Mouse (Mus musculus) spleen, adult 10 weeks (tissue): ENCODE results near the gene Clic1. TPM values are rescaled to one million over a fixed set of nuclear protein-coding genes. Genes with fewer than 3 reads are reported as not detected.

ENCODE experiments used
- polyA plus RNA-seq: library from polyadenylated mRNA; stranded (reverse); fragments of 350-450 nt; fragmentation: Illumina TruSeq; extraction: RNeasy Lipid Tissue Mini Kit (QIAGEN cat#74804); gene quantifications from one replicate; pipeline ENCODE4 v1.2.3, GENCODE M21; 2015; ENCODE audit warnings: low replicate concordance; ENCODE audit not compliant: insufficient read depth

Clic1 gene
- polyA plus RNA-seq, 1 experiment from 2014 or later = 228 TPM

Other genes with a start within 250 kb of the Clic1 start
- gene Cyp21a1, start 245.4 kb upstream of the Clic1 start, polyA plus RNA-seq = 1.4 TPM
- 32.1 TPM for gene Stk19, start 213.0 kb upstream of the Clic1 start, polyA plus RNA-seq
- 22.4 TPM for gene Dxo, start 212.9 kb upstream of the Clic1 start, polyA plus RNA-seq
- 31.3 TPM for gene Skiv2l, start 199.8 kb upstream of the Clic1 start, polyA plus RNA-seq
- 16.3 TPM for gene Nelfe, start 199.6 kb upstream of the Clic1 start, polyA plus RNA-seq
- 101 TPM for gene Cfb, start 187.4 kb upstream of the Clic1 start, polyA plus RNA-seq
- gene Zbtb12, start 170.5 kb upstream of the Clic1 start, polyA plus RNA-seq = 3.5 TPM
- not detected for gene Gm20547, start 167.9 kb upstream of the Clic1 start, polyA plus RNA-seq
- 38.7 TPM for gene C2, start 151.7 kb upstream of the Clic1 start, polyA plus RNA-seq
- 55.6 TPM for gene Ehmt2, start 151.5 kb upstream of the Clic1 start, polyA plus RNA-seq
- gene Slc44a4, start 135.5 kb upstream of the Clic1 start, polyA plus RNA-seq = not detected
- gene Neu1, start 118.7 kb upstream of the Clic1 start, polyA plus RNA-seq = 21.7 TPM
- gene Hspa1b, start 90.7 kb upstream of the Clic1 start, polyA plus RNA-seq = 1.2 TPM
- gene Gm20481, start 80.1 kb upstream of the Clic1 start, polyA plus RNA-seq = not detected
- 0.52 TPM for gene Hspa1a, start 77.8 kb upstream of the Clic1 start, polyA plus RNA-seq
- gene Hspa1l, start 77.3 kb upstream of the Clic1 start, polyA plus RNA-seq = not detected
- gene Lsm2, start 68.1 kb upstream of the Clic1 start, polyA plus RNA-seq = 45.5 TPM
- 100 TPM for gene Vars, start 49.0 kb upstream of the Clic1 start, polyA plus RNA-seq
- 0.54 TPM for gene Vwa7, start 33.4 kb upstream of the Clic1 start, polyA plus RNA-seq
- 2.6 TPM for gene Sapcd1, start 21.9 kb upstream of the Clic1 start, polyA plus RNA-seq
- 6.1 TPM for gene Msh5, start 3.2 kb upstream of the Clic1 start, polyA plus RNA-seq
- gene Ddah2, start 9.1 kb downstream of the Clic1 start, polyA plus RNA-seq = 3.2 TPM
- gene Ly6g6c, start 15.4 kb downstream of the Clic1 start, polyA plus RNA-seq = 0.26 TPM
- 2.5 TPM for gene Mpig6b, start 16.2 kb downstream of the Clic1 start, polyA plus RNA-seq
- not detected for gene Ly6g6e, start 26.9 kb downstream of the Clic1 start, polyA plus RNA-seq
- not detected for gene Ly6g6d, start 28.1 kb downstream of the Clic1 start, polyA plus RNA-seq
- gene Ly6g6f, start 35.6 kb downstream of the Clic1 start, polyA plus RNA-seq = 0.93 TPM
- gene Abhd16a, start 39.3 kb downstream of the Clic1 start, polyA plus RNA-seq = 19.7 TPM
- gene Ly6g5c, start 58.3 kb downstream of the Clic1 start, polyA plus RNA-seq = not detected
- 1.6 TPM for gene Ly6g5b, start 65.5 kb downstream of the Clic1 start, polyA plus RNA-seq
- 24.2 TPM for gene Gpank1, start 71.5 kb downstream of the Clic1 start, polyA plus RNA-seq
- 133 TPM for gene Csnk2b, start 72.1 kb downstream of the Clic1 start, polyA plus RNA-seq
- gene D17H6S53E, start 76.4 kb downstream of the Clic1 start, polyA plus RNA-seq = 15.5 TPM
- gene Apom, start 82.1 kb downstream of the Clic1 start, polyA plus RNA-seq = 0.33 TPM
- 69.9 TPM for gene Bag6, start 85.2 kb downstream of the Clic1 start, polyA plus RNA-seq
- gene Prrc2a, start 114.9 kb downstream of the Clic1 start, polyA plus RNA-seq = 58.2 TPM
- gene Aif1, start 126.1 kb downstream of the Clic1 start, polyA plus RNA-seq = 157 TPM
- gene Lst1, start 138.5 kb downstream of the Clic1 start, polyA plus RNA-seq = 139 TPM
- 99.6 TPM for gene Ltb, start 144.5 kb downstream of the Clic1 start, polyA plus RNA-seq
- gene Tnf, start 152.0 kb downstream of the Clic1 start, polyA plus RNA-seq = 15.3 TPM
- 24.3 TPM for gene Lta, start 155.4 kb downstream of the Clic1 start, polyA plus RNA-seq
- 0.72 TPM for gene Gm16181, start 170.9 kb downstream of the Clic1 start, polyA plus RNA-seq
- 14.4 TPM for gene Atp6v1g2, start 183.7 kb downstream of the Clic1 start, polyA plus RNA-seq
- 3.1 TPM for gene Nfkbil1, start 185.8 kb downstream of the Clic1 start, polyA plus RNA-seq
- 220 TPM for gene Ddx39b, start 191.8 kb downstream of the Clic1 start, polyA plus RNA-seq
- gene H2-D1, start 212.8 kb downstream of the Clic1 start, polyA plus RNA-seq = 1,132 TPM